Mouse (Mus musculus): ENCODE data around the gene Platr17.

Gene Platr17

DNA sequence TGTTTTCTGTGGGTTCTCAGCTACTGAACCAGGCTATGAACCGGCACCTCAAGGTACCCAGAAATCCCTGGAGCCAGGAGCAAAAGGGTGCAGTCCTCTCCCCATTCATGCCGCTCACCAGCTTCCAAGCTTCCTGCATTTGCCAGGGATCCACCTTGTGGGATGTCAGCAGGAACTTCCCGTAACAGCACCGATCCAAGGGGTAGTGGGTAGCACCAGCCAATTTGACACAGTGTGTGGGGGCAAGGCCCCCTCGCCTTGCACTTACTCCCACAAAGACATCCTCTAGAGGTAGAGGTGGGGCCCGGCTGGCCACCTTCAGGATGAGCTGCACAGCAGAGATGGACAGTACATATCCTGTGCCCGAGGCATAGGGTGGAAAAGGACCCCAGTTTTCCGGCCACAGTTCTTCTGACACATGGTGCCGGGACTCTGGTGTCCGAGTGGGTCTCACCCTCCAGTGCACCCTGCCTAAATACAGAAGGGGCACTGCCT lies 45.2 kb downstream of the Platr17 start:
- TF ChIP-seq GATA4 (IDR thresholded peaks at IDR 0.05; ENCODE audit: insufficient replicate concordance, low read length) = no peak

DNA sequence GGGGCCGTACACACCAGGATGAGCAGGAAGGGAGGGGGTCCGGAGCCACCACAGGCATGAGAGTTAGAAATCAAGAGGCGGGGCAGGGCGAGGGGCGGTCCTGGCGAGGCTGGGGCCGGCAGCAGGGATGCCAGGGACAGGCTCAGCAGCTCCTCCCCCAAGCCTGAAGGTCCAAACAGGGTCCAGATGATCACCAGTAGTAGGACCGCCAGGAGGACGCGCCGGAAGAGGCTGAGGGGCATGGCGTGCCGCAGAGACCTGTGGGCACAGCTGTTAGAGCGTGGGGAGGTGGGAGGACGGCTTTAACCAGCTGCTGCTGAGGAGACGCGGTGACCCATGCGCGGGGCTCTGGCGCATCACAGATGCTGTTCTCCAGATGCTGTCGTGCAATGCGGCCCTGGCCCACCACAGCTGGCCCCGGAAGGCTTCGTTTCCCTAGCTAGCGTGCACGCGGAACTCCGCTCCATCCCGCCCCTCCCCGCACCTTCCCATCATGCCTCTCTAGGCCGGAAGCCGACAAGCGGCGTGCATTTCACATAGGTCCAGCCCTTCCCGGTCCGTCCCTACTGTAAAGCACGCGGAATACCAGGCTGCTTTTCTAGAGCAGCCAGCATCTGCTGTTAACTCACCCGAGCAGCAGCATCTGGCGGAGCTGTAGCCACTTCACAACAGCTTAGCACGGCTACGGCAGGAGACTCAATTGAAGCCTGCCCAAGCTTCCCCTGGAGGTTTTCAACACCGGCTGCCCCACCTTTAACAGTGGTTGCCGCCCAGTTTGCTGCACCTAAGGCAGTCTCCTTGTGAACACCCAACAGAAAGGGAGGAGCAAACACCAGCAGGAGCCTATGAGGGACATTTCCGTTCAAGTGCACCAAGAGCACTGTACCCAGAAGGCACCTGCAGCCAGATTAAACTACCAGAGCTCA lies 46.3 kb downstream of the Platr17 start, which contains the start of gene B3galt4:
Gene B3galt4, minus strand, starts transcription at position 468 of the 926 bp plus-strand sequence.
- no peak for TF ChIP-seq GATA4 (IDR thresholded peaks at IDR 0.05; ENCODE audit: insufficient replicate concordance, low read length)

DNA sequence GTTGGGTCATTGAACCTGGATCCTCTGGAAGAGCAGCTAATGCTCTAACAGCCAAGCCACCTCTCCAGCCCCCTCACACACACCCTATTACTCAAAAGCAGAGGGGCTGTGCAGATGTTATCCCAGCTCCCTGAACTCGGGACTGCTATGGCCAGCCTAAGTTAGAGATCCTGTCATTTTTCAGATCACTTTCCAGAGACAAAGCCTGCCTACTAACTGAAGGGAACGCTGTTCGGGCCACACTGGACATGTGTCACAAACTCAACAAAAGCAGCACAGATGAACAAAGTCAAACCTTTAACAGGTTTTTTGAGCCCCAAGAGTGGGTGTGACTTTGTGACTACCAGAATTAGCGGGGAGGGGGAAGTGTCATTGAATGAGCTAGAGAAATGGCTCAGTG lies 47.9 kb downstream of the Platr17 start:
- no peak for TF ChIP-seq GATA4 (IDR thresholded peaks at IDR 0.05; ENCODE audit: insufficient replicate concordance, low read length)

DNA sequence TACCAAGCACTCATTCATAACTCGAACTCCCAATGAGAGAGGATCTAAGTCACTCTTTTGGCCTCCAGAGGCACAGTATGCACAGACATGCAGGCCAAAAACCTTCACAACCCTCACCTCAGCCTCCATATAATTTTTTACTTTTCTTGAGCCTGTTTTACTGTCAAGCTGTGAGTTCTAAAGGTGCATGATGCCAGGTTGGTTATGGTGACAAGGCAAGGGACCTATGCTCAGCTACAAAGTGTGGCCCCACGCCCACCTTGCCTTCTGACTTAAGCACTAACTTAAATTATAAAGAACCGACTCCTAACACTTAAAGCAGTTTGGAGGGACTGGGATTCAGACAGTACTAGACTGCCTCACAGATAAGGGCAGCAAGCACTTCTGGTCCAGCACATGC lies 48.4 kb downstream of the Platr17 start:
- TF ChIP-seq GATA4 (IDR thresholded peaks at IDR 0.05; ENCODE audit: insufficient replicate concordance, low read length) = no peak

DNA sequence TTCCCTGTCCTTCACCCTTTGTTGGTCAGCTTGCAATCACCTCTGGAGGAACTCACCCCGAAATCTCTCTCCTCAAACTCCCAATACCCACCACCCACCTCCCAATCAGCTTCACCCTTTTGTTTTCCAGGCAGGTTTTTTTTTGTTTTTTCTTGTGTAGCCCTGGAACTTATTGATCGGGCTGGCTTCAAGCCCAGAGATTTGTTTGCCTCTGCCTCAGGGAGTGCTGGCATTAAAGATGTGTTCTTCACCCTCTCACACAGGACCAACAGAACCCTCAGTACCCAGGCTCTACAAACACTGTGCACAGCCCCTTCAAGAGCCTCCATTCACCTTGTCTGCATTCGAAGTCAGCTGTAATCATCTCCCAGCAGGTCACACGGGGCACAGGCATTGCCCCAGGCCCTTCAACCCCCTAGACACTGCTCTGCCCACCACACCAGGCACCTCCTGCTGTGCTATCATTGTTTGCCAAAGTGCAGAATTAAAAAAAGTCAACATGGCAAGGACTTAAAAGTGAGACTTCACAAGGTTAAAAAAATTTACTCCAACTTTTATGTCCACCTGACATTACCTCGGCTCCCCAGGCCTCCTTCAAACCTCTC lies 49.1 kb downstream of the Platr17 start:
- TF ChIP-seq GATA4 (IDR thresholded peaks at IDR 0.05; ENCODE audit: insufficient replicate concordance, low read length) = no peak

DNA sequence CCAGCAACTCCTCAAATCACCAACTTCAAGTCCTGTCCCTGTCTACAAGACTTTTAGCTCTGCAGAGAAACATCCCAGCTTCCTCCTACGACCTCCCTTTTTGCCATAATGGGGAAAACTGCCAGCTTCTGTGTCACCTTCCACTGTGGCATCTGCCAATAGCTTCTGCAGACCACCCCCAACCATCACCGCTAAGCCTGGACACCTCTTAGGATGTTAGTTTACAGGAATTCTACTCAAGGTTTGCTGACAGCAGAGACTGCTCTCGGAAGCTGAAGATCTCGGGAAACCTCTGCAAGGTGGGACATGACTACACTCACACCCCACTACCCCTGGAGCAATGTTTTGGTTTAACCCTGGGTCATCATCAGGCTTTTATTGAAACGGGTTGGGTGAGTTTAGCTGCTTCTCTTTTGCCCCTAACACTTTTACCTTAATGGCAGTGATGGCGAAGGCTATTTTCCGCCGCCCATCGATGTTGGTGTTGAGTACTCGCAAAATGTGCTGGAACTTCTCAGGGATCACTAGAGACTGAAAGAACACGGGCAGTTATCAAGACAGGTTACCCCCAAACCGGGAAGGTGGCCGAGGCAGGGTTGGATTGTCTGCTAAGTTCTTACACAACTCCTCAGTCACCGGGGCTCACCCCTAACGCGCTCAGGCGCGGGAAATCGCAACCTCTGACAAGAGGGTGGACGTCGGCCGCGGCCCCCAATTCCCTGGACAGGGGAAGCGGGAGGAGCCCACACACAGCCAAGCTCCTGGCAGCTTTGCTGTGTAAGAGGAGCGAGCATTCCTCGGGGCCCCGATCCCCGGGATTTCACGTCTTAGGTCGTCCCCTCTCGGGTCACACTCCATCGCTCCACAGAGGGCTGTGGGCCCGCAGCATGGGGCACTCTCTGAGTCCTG lies 50.0 kb downstream of the Platr17 start:
- TF ChIP-seq GATA4 (IDR thresholded peaks at IDR 0.05; ENCODE audit: insufficient replicate concordance, low read length) = no peak

DNA sequence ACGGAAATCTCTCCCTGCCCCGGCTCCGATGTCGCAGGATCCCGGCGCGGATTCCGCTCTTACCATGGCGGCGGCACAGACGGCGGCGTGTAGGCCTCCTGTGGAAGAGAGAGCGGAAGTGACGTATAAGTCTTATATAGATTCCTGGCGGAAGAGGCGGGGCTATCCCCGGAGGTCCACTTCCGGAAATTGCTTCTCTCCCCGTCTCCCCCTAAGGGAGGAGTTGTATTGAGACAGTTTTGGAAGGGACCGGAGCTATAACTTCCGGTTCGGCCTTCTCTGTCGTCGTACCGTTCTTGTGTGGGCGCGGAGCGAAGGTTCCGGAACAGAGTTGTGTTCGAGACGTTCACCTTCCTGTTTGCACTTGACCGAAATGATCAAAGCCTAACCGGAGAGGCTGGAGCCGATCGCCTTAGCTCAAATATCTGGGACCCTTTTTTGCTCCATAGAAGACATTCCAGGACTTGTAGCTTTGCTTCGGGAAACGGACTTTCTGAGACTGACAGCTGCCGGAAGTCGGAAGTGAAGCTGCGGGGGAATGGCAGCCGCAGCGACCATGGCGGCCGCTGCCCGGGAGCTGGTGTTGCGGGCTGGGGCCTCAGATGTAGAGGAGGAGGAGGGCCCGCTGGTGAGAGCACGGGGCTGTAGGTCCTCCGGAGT lies 50.8 kb downstream of the Platr17 start, which contains the start of the genes Vps52 and Rps18:
Gene Vps52, plus strand, starts transcription at position 258 of the 660 bp plus-strand sequence.
Gene Rps18, minus strand, starts transcription at position 447 of the 660 bp plus-strand sequence.
- TF ChIP-seq GATA4 (IDR thresholded peaks at IDR 0.05; ENCODE audit: insufficient replicate concordance, low read length) = no peak

Measured in liver, adult (tissue).